ENCODE assay signal across 8 mouse cellular contexts in the genomic region with DNA sequence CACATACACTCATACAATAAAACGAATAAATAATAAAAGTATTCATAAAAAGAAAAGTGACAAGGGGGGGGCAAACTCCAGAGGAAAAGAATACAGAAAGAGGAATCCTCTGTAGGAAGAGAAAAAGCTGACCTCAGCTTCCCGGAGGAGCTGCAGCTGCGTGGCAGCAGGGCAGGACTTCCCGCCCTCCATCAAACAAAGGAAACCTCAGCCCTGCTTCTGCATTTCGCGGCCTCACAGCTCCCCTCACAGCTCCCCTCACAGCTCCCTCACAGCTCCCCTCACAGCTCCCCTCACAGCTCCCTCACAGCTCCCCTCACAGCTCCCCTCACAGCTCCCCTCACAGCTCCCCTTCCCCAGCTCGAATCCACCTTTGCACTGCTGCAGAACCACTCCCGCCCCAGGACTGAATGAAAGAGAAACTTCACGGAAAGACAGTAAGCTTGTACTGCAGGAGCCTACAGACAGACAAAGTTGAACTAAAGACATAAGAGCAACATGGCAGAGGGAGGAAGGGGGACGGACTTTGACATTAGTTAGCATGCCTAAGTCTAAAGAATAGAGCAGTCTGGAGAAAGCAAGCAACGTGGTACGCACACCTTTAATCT. TPM values are rescaled to one million over a fixed set of nuclear protein-coding genes. Genes with fewer than 3 reads are reported as not detected.
DNase-seq lines count a peak whose midpoint lies in the region; ATAC-seq and TF ChIP-seq lines count a peak whose summit lies in the region.

No protein-coding gene starts in this region.

- no peaks in the 10 kb centered on the region for H3K9me3 ChIP-seq in intestine, postnatal 0 days (ENCODE audit: control insufficient read depth)

- DNase-seq in kidney, adult 2 months: no peak
- DNase-seq in kidney, adult 9 months: no peak
- DNase-seq in MEL-GATA-1-ER (ENCODE audit: extremely low read depth, low read depth): peak; percentile 50
- DNase-seq in gastrocnemius, postnatal 14 days: peak; percentile 31
- DNase-seq in thymus, postnatal 0 days (ENCODE audit: low spot score): peak; percentile 51
- no peak for DNase-seq in urinary bladder, postnatal 25 days (ENCODE audit: low spot score)

- 0 out of 2 replicates have a peak overlapping the region, but pooled peaks have one; percentile 11 for H3K9ac ChIP-seq in intestine, postnatal 0 days (ENCODE audit: low read depth, low read length)

- WGBS in kidney, adult 2 months: 35% methylated on average over 12 of the region's 12 CpGs
- WGBS in intestine, postnatal 0 days: 13% methylated on average over 12 of the region's 12 CpGs

- intact Hi-C loops in gastrocnemius, postnatal 14 days (cut with DNase I; ENCODE audit: low total_unique reads): no loop called here

- no peaks in the 10 kb centered on the region for H3K36me3 ChIP-seq in kidney, adult 2 months (ENCODE audit: control insufficient read depth, insufficient read depth, low read length)
- peaks cover 7% of the 10 kb centered on the region; the same call in 1 of the 2 replicates for H3K36me3 ChIP-seq in intestine, postnatal 0 days (ENCODE audit: control insufficient read depth, insufficient read depth)

- no peak for TF ChIP-seq CTCF in kidney, adult 2 months (conservative IDR thresholded peaks at IDR 0.05; ENCODE audit: insufficient read depth, insufficient read length, low read depth, low read length)
- no peak for TF ChIP-seq CTCF in intestine, postnatal 0 days (IDR thresholded peaks at IDR 0.05; ENCODE audit: low read depth)

- 0 out of 2 replicates have a peak overlapping the region, but pooled peaks have one; percentile 36 for H3K27ac ChIP-seq in kidney, adult 2 months (ENCODE audit: insufficient read depth, low read depth, low read length)
- H3K27ac ChIP-seq in intestine, postnatal 0 days (ENCODE audit: low read depth, low read length): peak overlapping the region; percentile 35; the same call in 1 of the 2 replicates

- no peak overlapping the region for H3K4me3 ChIP-seq in kidney, adult 2 months (ENCODE audit: insufficient read depth, low read depth, low read length)
- 0 out of 2 replicates have a peak overlapping the region, but pooled peaks have one; percentile 9 for H3K4me3 ChIP-seq in intestine, postnatal 0 days (ENCODE audit: low read depth, low read length)

- H3K27me3 ChIP-seq in kidney, adult 2 months (replicated peaks; ENCODE audit: control insufficient read depth, insufficient read depth, low read length): no peaks in the 10 kb centered on the region
- H3K27me3 ChIP-seq in intestine, postnatal 0 days (replicated peaks; ENCODE audit: control insufficient read depth, insufficient read depth, low read length): no peaks in the 10 kb centered on the region

- H3K4me1 ChIP-seq in kidney, adult 2 months (ENCODE audit: control insufficient read depth, insufficient read depth, low read length): peaks cover 2% of the 10 kb centered on the region; the same call in 1 of the 2 replicates
- no peaks in the 10 kb centered on the region for H3K4me1 ChIP-seq in intestine, postnatal 0 days (replicated peaks; ENCODE audit: control insufficient read depth, insufficient read depth, low read length)

- H3K4me2 ChIP-seq in intestine, postnatal 0 days (replicated peaks; ENCODE audit: low read depth): peak overlapping the region; percentile 57

- peak; percentile 34; the same call in 1 of the 2 replicates for ATAC-seq in intestine, postnatal 0 days
- 0 out of 2 replicates have a peak, but pooled peaks have one; percentile 52 for ATAC-seq in megakaryocyte-erythroid progenitor cell, adult 5-6 weeks (replicated peaks; ENCODE audit: low FRiP score, low TSS enrichment, poor library complexity, severe bottlenecking)

- no peak for TF ChIP-seq POLR2A in kidney, adult 2 months (IDR thresholded peaks at IDR 0.05; ENCODE audit: low read depth, low read length)

RNA-seq across cellular contexts. Expression of a gene that starts 17.5 kb away (rescaled TPM):
- polyA plus RNA-seq in kidney, adult 2 months (2012; rRNA removed): 33.7 and 41.2 TPM in 2 replicates
- total RNA-seq in gastrocnemius, postnatal 14 days (2021): 1 to 10 TPM; 1.6 to 2.2 TPM
- 967 and 1,051 TPM in 2 replicates for polyA plus RNA-seq in intestine, postnatal 0 days (2015; fragmentation: Nextera tagmentation; extraction: Ambion mirVana)
- total RNA-seq in megakaryocyte-erythroid progenitor cell, adult 5-6 weeks (2014; fragmentation: Nextera tagmentation): 2.1 and 4.5 TPM in 2 replicates
- 3.4 and 7.2 TPM in 2 replicates for total RNA-seq in megakaryocyte-erythroid progenitor cell, adult 5-6 weeks (2017)
- polyA plus RNA-seq in thymus, postnatal 0 days (2015; fragmentation: Nextera tagmentation; extraction: Ambion mirVana): 22.0 and 23.9 TPM in 2 replicates

RNA-seq across cellular contexts. Expression of a gene that starts 44.9 kb away (rescaled TPM):
- polyA plus RNA-seq in kidney, adult 2 months (2012; rRNA removed): 14.4 and 20.9 TPM in 2 replicates
- total RNA-seq in gastrocnemius, postnatal 14 days (2021): 10 to 100 TPM; 36.7 to 41.1 TPM
- 14.1 TPM in 2 replicates for polyA plus RNA-seq in intestine, postnatal 0 days (2015; fragmentation: Nextera tagmentation; extraction: Ambion mirVana)
- 209 and 268 TPM in 2 replicates for total RNA-seq in megakaryocyte-erythroid progenitor cell, adult 5-6 weeks (2014; fragmentation: Nextera tagmentation)
- 136 and 213 TPM in 2 replicates for total RNA-seq in megakaryocyte-erythroid progenitor cell, adult 5-6 weeks (2017)
- polyA plus RNA-seq in thymus, postnatal 0 days (2015; fragmentation: Nextera tagmentation; extraction: Ambion mirVana): 33.4 and 41.3 TPM in 2 replicates

Comparison
In these comparisons a context has a peak if more than half of its experiments do, and no peak if none do; other contexts are left out.
1. DNase-seq: peak in MEL-GATA-1-ER (single experiment), gastrocnemius, postnatal 14 days (single experiment) and thymus, postnatal 0 days (single experiment); none in kidney, adult 2 months (single experiment), kidney, adult 9 months (single experiment) and urinary bladder, postnatal 25 days (single experiment).
2. RNA of a gene that starts 17.5 kb away (polyA plus RNA-seq): 967 to 1,051 TPM in intestine, postnatal 0 days; 33.7 to 41.2 TPM in kidney, adult 2 months and 22.0 to 23.9 TPM in thymus, postnatal 0 days; every median in the first group is over 10 times any median in the second.